ENCODE assay signal across 22 mouse cellular contexts in genomic region chrX:166378652-166379051, GRCm38 (mm10).
DNase-seq lines count a peak whose midpoint lies in the region; TF ChIP-seq lines count a peak whose summit lies in the region.
"Had no signal": no experiment of that assay in that cellular context is flagged by ENCODE, and none has a peak within 500 bp of the region (broad histone marks: within the 10 kb centered on the region; RNA-seq: fewer than 3 reads in every experiment).

No protein-coding gene starts in this region.

- no peak overlapping the region for H3K27ac ChIP-seq in heart, adult 2 months
- H3K27ac ChIP-seq: embryonic facial prominence, embryonic 13.5 days; embryonic facial prominence, embryonic 15.5 days; forebrain, embryonic 10.5 days; forebrain, embryonic 12.5 days had no signal

- no peak for TF ChIP-seq POLR2A in heart, adult 2 months (IDR thresholded peaks at IDR 0.05; ENCODE audit: insufficient read depth, low read depth, low read length)

- WGBS in heart, adult 2 months: 86% methylated on average over 5 of the region's 5 CpGs

- H3K27me3 ChIP-seq in heart, adult 2 months (ENCODE audit: control insufficient read depth, insufficient read depth, low read length): no peaks in the 10 kb centered on the region
- H3K27me3 ChIP-seq: CH12.LX had no signal

- intact Hi-C loops in heart, adult 2 months (cut with DNase I): loop anchor here (10.0 kb wide), 1 partner anchor 276 kb away; no protein-coding TSS in a partner anchor
- intact Hi-C loops in heart, postnatal 25 days (cut with DNase I): no loop called here

- no peak overlapping the region for H3K9ac ChIP-seq in heart, adult 2 months (ENCODE audit: low read depth, low read length)
- H3K9ac ChIP-seq: embryonic facial prominence, embryonic 13.5 days; embryonic facial prominence, embryonic 15.5 days; forebrain, embryonic 12.5 days had no signal

- peak; percentile 31 for DNase-seq in cerebellum, adult 9-10 months
- no peak for DNase-seq in cerebellum, adult 9-11 months
- DNase-seq in heart, adult 2 months: no peak
- no peak for DNase-seq in heart, postnatal 25 days (ENCODE audit: low spot score)
- peak; percentile 1 for DNase-seq in lung, postnatal 36 days
- DNase-seq in lung, postnatal 25 days (ENCODE audit: low spot score): no peak
- DNase-seq: adrenal gland, adult 2 months; adrenal gland, postnatal 10 days; adrenal gland, postnatal 25 days; cerebellum, adult 11 months; cerebellum, adult 18-20 months; cerebellum, adult 8-10 months; cerebellum, postnatal 14 days; cerebellum, postnatal 36 days; embryo, embryonic 11 days had no signal

- no peaks in the 10 kb centered on the region for H3K4me1 ChIP-seq in heart, adult 2 months (ENCODE audit: control insufficient read depth, insufficient read depth, low read length)
- H3K4me1 ChIP-seq: embryonic facial prominence, embryonic 13.5 days; embryonic facial prominence, embryonic 15.5 days; forebrain, embryonic 10.5 days; forebrain, embryonic 12.5 days had no signal

- no peak for TF ChIP-seq EP300 in heart, adult 2 months (IDR thresholded peaks at IDR 0.05; ENCODE audit: insufficient read depth, low read depth, low read length)

- no peaks in the 10 kb centered on the region for H3K79me2 ChIP-seq in heart, adult 2 months (replicated peaks; ENCODE audit: control insufficient read depth, insufficient read depth, low read length)

- TF ChIP-seq CTCF in heart, adult 2 months (IDR thresholded peaks at IDR 0.05): peak; percentile 51

- no peaks in the 10 kb centered on the region for H3K36me3 ChIP-seq in heart, adult 2 months (ENCODE audit: control insufficient read depth, insufficient read depth, low read length)
- H3K36me3 ChIP-seq: embryonic facial prominence, embryonic 13.5 days; embryonic facial prominence, embryonic 15.5 days; G1E had no signal

- no peak overlapping the region for H3K4me3 ChIP-seq in heart, adult 2 months
- H3K4me3 ChIP-seq: embryonic facial prominence, embryonic 13.5 days; embryonic facial prominence, embryonic 15.5 days; erythroblast, embryonic 14.5 days; forebrain, embryonic 10.5 days; forebrain, embryonic 12.5 days had no signal

Comparison
In these comparisons a context has a peak if more than half of its experiments do, and no peak if none do; other contexts are left out.
1. DNase-seq: peak in cerebellum, adult 9-10 months (single experiment) and lung, postnatal 36 days (single experiment); none in cerebellum, adult 9-11 months (single experiment), heart, adult 2 months (0 of 2), heart, postnatal 25 days (single experiment) and lung, postnatal 25 days (single experiment).